Mouse (Mus musculus): ENCODE measurements at regions not wholly inside any gene's neighbourhood (a gene's known extent, or its start where the extent isn't known, plus 50 kb on each side); places are given as distances from the start of the nearest gene placed in this dataset.

DNA sequence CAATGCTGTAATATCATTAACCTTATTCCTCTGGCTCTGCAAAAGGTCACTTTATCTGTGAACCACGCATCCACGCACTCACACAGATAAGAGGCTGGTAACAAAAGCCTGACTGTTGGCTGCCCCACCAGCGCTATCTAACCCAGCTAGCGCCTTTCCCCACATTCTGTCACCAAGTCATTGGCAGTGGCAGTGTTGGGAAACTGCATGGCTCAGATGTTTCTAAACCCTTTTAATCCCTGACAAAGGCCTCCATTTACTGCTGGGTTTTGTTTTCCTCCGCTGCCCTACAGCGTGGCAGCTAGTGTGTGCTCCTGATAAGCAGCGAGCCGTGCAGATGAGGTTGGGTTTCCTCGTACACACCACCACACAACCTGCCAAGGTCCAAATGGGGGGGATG, 55.7 kb downstream of the Id4 start:
- Histone ChIP-seq H3K4me1 (peaks cover 26% of the 10 kb centered on the region), H3K4me3 (replicated peaks) (no peak overlapping the region), H3K36me3 (no peaks in the 10 kb centered on the region), H3K27ac (replicated peaks) (no peak overlapping the region), H3K4me2 (no peak overlapping the region), H3K9ac (replicated peaks) (no peak overlapping the region), H3K27me3 (replicated peaks) (no peaks in the 10 kb centered on the region), H3K9me3 (replicated peaks) (no peaks in the 10 kb centered on the region)
- no peak for ATAC-seq (ENCODE audit: low FRiP score)
- WGBS, result 21% methylated on average over 9 of the region's 9 CpGs

DNA sequence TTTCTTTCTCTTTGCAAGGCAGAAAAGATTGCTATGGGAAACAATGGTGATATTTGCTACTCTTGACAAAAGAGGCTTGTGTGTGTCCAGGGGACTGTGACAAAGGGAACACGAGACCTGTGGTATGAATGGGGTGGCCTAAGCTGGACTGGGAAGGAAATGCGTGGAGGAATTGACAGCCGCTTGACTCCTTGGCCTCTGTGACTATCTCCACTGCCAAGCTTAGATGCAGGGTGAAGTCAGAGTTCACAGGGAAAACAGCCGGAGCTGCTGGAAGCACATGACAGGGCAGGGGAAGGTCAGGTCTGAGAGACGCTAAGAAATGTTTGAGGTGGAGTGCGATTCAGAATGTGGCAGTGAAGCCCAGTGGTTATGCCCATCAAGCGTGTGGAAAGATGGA, 56.4 kb downstream of the Id4 start:
- no peaks in the 10 kb centered on the region for H3K9me3 ChIP-seq (replicated peaks)
- no peak overlapping the region for H3K27ac ChIP-seq (replicated peaks)
- 42% methylated on average over 7 of the region's 7 CpGs for WGBS
- H3K27me3 ChIP-seq (replicated peaks), result no peaks in the 10 kb centered on the region
- peaks cover 26% of the 10 kb centered on the region for H3K4me1 ChIP-seq
- ATAC-seq (ENCODE audit: low FRiP score), result no peak
- H3K9ac ChIP-seq (replicated peaks), result no peak overlapping the region
- no peak overlapping the region for H3K4me3 ChIP-seq (replicated peaks)
- no peak overlapping the region for H3K4me2 ChIP-seq
- no peaks in the 10 kb centered on the region for H3K36me3 ChIP-seq

DNA sequence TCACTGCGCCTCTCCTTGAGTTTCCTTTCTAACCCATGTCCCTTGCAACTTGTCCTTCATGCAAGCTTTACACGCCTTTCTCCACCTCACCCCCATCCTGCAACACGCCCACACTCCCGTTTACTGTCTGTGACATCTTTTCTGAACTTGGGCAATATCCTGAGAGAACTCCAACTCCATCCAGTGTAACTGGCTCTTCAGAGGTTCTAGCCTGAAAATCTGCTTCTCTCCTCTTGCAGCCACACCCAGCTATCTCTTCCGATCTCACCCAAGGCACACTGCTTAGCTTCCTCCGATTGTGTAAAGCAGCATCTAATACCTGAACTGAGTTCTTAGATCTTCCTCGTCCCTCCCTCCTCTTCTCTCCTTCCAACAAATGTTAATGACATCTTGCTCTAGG, 58.0 kb downstream of the Id4 start:
- no peaks in the 10 kb centered on the region for H3K9me3 ChIP-seq (replicated peaks)
- peaks cover 27% of the 10 kb centered on the region for H3K4me1 ChIP-seq
- WGBS, result 89% methylated on average over 7 of the region's 7 CpGs
- no peak overlapping the region for H3K4me2 ChIP-seq
- no peaks in the 10 kb centered on the region for H3K27me3 ChIP-seq (replicated peaks)
- no peak overlapping the region for H3K9ac ChIP-seq (replicated peaks)
- no peak overlapping the region for H3K27ac ChIP-seq (replicated peaks)
- no peak overlapping the region for H3K4me3 ChIP-seq (replicated peaks)
- ATAC-seq (ENCODE audit: low FRiP score), result no peak
- H3K36me3 ChIP-seq, result no peaks in the 10 kb centered on the region

DNA sequence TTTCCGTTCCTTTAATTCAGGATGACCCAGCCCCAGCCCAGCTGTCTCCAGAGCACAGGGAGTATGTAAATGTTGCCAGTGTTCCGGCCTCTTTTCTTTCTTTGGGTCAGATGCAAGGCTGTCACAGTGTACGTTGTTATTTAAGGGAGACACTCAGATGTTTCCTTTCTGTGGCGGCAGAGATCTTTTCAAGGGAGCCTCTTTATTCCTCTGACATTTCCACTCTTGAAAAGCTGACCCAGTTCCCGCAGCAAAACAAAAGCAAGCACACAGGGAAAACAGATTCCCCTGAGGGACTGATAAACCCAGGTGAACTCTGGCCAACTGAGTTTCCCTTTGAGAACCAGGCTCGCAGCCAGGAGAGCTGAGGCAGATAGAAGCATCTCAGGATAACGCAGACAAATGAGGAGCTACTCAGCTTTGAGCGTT, 63.3 kb downstream of the Id4 start:
- Histone ChIP-seq H3K27me3 (replicated peaks) (no peaks in the 10 kb centered on the region), H3K4me2 (peak overlapping the region; percentile 6; the same call in 1 of the 2 replicates), H3K4me1 (peaks cover 23% of the 10 kb centered on the region), H3K4me3 (replicated peaks) (no peak overlapping the region), H3K9me3 (replicated peaks) (no peaks in the 10 kb centered on the region), H3K27ac (replicated peaks) (no peak overlapping the region; the same call in 1 of the 2 replicates), H3K9ac (replicated peaks) (no peak overlapping the region), H3K36me3 (no peaks in the 10 kb centered on the region)
- WGBS, result 8% methylated on average over 8 of the region's 8 CpGs
- ATAC-seq (ENCODE audit: low FRiP score), result peak; percentile 47; the same call in 1 of the 2 replicates

DNA sequence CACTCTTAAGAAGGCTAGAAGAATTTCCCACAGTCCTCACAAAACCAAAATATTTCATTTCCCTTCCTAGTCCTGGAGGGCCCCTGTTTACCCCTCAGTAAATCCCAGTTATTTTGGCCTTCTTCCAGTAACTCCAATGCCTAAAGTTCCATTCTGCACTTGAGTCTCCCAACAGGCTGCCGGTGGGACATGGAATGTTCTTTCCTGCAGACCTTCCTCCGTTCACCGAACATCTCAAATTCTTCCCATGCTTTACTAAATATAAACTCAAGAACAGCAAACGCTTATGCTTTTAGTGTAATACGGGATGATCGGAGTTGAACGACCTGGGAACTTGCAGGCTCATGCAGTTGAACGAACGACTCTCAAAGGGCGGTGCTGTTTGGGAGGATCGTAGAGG, 69.6 kb downstream of the Id4 start:
- ATAC-seq (ENCODE audit: low FRiP score), result no peak
- Histone ChIP-seq H3K27ac (replicated peaks) (no peak overlapping the region), H3K9me3 (replicated peaks) (no peaks in the 10 kb centered on the region), H3K4me3 (replicated peaks) (no peak overlapping the region), H3K4me1 (no peaks in the 10 kb centered on the region), H3K36me3 (no peaks in the 10 kb centered on the region), H3K4me2 (no peak overlapping the region), H3K9ac (replicated peaks) (no peak overlapping the region), H3K27me3 (replicated peaks) (no peaks in the 10 kb centered on the region)
- WGBS, result 86% methylated on average over 11 of the region's 11 CpGs

DNA sequence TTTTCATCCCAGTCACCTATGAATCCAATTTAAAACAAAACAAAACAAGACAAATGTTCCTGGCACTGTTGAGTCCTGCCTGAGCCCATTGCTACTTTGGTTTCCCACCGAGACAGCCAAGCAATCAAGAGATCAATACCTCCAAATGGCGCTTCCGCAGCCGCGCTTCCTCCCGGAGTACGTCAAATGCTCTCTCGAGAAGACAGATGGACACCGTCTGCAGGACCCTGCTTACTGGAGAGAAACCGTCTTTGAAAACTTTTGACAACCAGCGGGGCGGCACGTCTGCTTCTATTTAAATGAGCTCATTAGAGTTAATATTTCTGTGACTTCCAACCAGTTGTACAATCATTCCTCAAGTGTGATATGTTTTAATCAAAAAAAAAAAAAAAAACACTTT, 75.1 kb downstream of the Id4 start:
- Histone ChIP-seq H3K4me1 (no peaks in the 10 kb centered on the region), H3K4me3 (replicated peaks) (no peak overlapping the region), H3K9me3 (replicated peaks) (no peaks in the 10 kb centered on the region), H3K27me3 (replicated peaks) (no peaks in the 10 kb centered on the region), H3K4me2 (no peak overlapping the region), H3K36me3 (no peaks in the 10 kb centered on the region), H3K27ac (replicated peaks) (no peak overlapping the region), H3K9ac (replicated peaks) (no peak overlapping the region)
- ATAC-seq (ENCODE audit: low FRiP score), result no peak
- WGBS, result 64% methylated on average over 13 of the region's 13 CpGs

DNA sequence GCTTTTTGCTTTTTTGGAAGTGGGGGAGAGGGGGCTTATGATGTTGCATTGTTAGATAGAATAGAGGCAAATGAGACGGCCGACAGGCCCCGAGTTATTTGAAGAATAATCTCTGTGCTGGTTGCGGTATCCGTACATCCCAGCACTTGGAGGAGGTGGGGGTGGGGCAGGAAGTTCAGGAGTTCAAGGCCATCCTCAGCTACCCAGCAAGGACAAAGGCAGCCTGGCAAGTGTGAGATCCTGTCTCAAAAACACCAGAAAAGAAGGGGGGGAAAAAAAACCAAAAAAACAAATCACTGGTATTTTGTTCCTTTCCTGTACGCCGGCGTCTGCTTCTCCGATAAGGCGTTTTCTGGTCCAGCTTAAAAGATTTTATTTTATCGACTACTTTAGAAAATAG, 75.6 kb downstream of the Id4 start:
- H3K27ac ChIP-seq (replicated peaks), result no peak overlapping the region
- H3K4me2 ChIP-seq, result no peak overlapping the region
- no peak overlapping the region for H3K9ac ChIP-seq (replicated peaks)
- 85% methylated on average over 11 of the region's 11 CpGs for WGBS
- no peaks in the 10 kb centered on the region for H3K36me3 ChIP-seq
- no peaks in the 10 kb centered on the region for H3K27me3 ChIP-seq (replicated peaks)
- H3K9me3 ChIP-seq (replicated peaks), result no peaks in the 10 kb centered on the region
- H3K4me3 ChIP-seq (replicated peaks), result no peak overlapping the region
- no peaks in the 10 kb centered on the region for H3K4me1 ChIP-seq
- ATAC-seq (ENCODE audit: low FRiP score), result no peak

DNA sequence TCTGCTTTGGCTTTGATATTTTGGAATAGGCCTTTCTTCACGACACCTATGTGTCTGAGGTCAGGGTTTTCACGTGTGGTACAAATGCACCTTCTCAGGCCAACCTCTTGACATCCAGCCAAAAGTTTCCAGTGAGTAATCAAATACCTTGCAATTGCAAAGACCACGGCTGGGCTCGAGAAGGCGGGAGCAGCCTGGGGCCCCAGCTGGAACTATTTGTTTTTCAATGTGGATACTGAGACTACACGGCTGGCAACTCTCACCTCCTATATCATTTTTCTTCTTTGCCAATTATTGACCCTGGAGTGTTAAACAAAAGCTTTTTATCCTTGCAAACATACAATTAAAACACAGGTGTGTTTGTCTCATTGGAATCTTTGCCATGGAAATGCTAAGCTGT, 77.5 kb downstream of the Id4 start:
- no peak for ATAC-seq (ENCODE audit: low FRiP score)
- H3K9me3 ChIP-seq (replicated peaks), result no peaks in the 10 kb centered on the region
- no peak overlapping the region for H3K9ac ChIP-seq (replicated peaks)
- H3K4me2 ChIP-seq, result no peak overlapping the region
- no peaks in the 10 kb centered on the region for H3K27me3 ChIP-seq (replicated peaks)
- no peak overlapping the region for H3K27ac ChIP-seq (replicated peaks)
- H3K36me3 ChIP-seq, result no peaks in the 10 kb centered on the region
- H3K4me3 ChIP-seq (replicated peaks), result no peak overlapping the region
- no peaks in the 10 kb centered on the region for H3K4me1 ChIP-seq
- WGBS, result 57% methylated on average over 6 of the region's 6 CpGs

DNA sequence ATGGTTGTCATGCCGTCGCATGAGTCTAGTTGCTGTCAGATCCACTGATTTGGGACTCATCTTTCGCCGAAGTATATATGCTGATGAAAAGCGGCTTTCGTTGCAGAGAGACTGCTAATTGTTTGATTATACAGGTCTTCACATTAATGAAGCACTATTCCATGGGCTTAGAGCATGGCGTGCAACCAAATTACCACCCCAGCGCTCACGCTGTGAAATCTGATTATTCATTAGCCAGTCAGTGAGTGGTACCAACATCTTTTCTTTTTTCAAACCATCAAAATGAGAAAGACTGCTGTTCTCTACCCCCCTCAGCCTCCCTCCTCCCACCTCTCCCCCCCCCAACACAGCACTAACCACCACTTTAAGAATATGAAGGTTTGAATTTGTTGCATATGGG, 89.1 kb downstream of the Id4 start:
- Histone ChIP-seq H3K27me3 (replicated peaks) (no peaks in the 10 kb centered on the region), H3K9ac (replicated peaks) (no peak overlapping the region), H3K27ac (replicated peaks) (0 out of 2 replicates have a peak overlapping the region, but pooled peaks have one; percentile 33), H3K4me3 (replicated peaks) (no peak overlapping the region), H3K36me3 (no peaks in the 10 kb centered on the region), H3K4me2 (no peak overlapping the region), H3K9me3 (replicated peaks) (no peaks in the 10 kb centered on the region), H3K4me1 (no peaks in the 10 kb centered on the region; the same call in 1 of the 2 replicates)
- 57% methylated on average over 9 of the region's 9 CpGs for WGBS
- peak; percentile 28; the same call in 1 of the 2 replicates for ATAC-seq (ENCODE audit: low FRiP score)

DNA sequence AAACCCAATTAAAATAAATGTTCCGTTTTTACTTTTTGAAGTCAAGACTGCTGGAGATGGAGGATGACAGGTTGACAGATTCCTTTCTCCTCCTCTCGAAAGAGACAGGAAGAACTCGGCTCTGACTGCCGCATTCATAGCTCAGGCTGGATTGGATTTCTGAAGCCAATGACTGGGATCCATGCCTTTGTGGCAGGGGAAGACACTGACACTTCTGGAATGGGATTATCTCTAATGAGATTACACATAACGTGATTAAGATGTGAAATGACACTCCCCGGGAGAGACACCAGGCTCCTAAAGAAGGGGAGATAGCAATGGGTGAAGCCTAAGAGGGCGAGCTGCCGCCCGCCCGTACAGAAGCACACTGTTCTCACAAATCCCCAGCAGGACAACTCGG, 89.9 kb downstream of the Id4 start:
- Histone ChIP-seq H3K4me3 (replicated peaks) (no peak overlapping the region), H3K27ac (replicated peaks) (no peak overlapping the region), H3K9ac (replicated peaks) (no peak overlapping the region), H3K9me3 (replicated peaks) (no peaks in the 10 kb centered on the region), H3K4me2 (no peak overlapping the region), H3K36me3 (no peaks in the 10 kb centered on the region), H3K4me1 (no peaks in the 10 kb centered on the region; the same call in 1 of the 2 replicates), H3K27me3 (replicated peaks) (no peaks in the 10 kb centered on the region)
- WGBS, result 73% methylated on average over 11 of the region's 11 CpGs
- no peak for ATAC-seq (ENCODE audit: low FRiP score)

DNA sequence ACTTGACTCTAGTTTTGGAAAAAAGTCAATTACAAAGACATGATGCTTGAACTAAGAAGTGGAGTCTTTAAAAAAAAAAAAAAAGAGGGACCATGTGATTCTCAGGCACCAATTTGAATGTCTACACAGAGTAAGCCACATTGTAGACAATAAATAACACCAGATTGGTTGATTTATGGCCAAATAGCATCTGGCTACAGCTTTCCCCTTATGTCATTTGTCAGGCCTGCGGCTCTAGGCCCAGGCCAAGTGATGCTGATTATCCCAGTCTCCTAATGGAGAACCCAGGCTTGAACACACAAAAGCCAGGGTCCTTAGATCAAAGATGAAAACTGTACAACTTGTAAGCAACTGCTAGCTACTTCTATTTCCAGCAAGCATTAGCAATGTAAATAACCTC, 96.1 kb downstream of the Id4 start:
- WGBS, result 42% methylated on average over 1 of the region's 1 CpGs
- Histone ChIP-seq H3K4me3 (replicated peaks) (no peak overlapping the region), H3K9me3 (replicated peaks) (no peaks in the 10 kb centered on the region), H3K4me1 (no peaks in the 10 kb centered on the region), H3K4me2 (no peak overlapping the region), H3K27ac (replicated peaks) (no peak overlapping the region), H3K36me3 (no peaks in the 10 kb centered on the region), H3K9ac (replicated peaks) (no peak overlapping the region), H3K27me3 (replicated peaks) (no peaks in the 10 kb centered on the region)
- no peak for ATAC-seq (ENCODE audit: low FRiP score)

DNA sequence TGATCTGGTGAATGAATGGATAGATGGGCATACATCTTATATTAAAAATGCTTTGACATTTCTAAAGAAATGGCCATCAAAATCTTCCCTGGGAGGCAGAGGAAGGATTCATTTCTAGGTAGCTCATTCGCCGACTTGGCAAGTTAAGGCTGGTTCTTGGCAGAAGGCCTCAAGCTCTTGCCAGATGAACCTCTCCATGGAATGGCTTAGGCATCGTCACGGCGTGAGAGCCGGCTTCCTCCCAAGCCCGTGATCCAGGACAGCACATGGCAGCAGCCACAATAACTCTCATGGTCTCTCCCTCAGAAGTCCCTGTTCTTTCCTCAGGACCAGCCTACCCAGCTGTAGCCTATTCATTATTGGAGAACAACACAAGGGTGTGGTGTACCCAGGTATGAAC, 96.6 kb downstream of the Id4 start:
- H3K4me3 ChIP-seq (replicated peaks), result no peak overlapping the region
- no peak overlapping the region for H3K9ac ChIP-seq (replicated peaks)
- ATAC-seq (ENCODE audit: low FRiP score), result no peak
- H3K4me2 ChIP-seq, result no peak overlapping the region
- no peaks in the 10 kb centered on the region for H3K36me3 ChIP-seq
- no peaks in the 10 kb centered on the region for H3K27me3 ChIP-seq (replicated peaks)
- H3K9me3 ChIP-seq (replicated peaks), result no peaks in the 10 kb centered on the region
- H3K27ac ChIP-seq (replicated peaks), result no peak overlapping the region
- WGBS, result 86% methylated on average over 7 of the region's 7 CpGs
- no peaks in the 10 kb centered on the region for H3K4me1 ChIP-seq

DNA sequence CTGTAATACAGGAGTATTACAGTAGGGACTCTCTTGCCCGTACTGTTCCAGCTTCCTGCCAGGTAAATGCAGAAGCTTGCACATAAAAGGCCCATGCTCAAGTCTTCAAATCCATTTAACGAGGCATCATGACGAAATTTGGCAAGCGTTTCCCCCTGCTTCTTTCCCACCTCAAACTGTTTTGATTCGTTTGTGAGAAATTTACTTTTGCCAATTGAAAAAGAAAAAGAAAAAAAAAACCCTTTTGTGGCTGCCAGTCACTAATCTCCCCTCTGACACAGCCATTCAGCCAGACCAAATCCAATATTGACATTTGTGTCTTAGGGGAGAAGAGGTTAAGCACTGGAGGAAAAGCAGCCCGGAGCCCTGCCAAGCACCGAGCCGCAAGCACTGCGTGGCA, 110.0 kb downstream of the Id4 start:
- Histone ChIP-seq H3K9ac (replicated peaks) (no peak overlapping the region), H3K4me3 (replicated peaks) (no peak overlapping the region), H3K27me3 (replicated peaks) (no peaks in the 10 kb centered on the region), H3K4me2 (no peak overlapping the region), H3K4me1 (no peaks in the 10 kb centered on the region), H3K36me3 (no peaks in the 10 kb centered on the region), H3K27ac (replicated peaks) (no peak overlapping the region), H3K9me3 (replicated peaks) (no peaks in the 10 kb centered on the region)
- 70% methylated on average over 9 of the region's 9 CpGs for WGBS
- ATAC-seq (ENCODE audit: low FRiP score), result no peak

All from neural tube, embryonic 15.5 days (tissue).